Mouse (Mus musculus) left cerebral cortex, adult 11 months (tissue): Measurements from ENCODE around the gene Gnmt.
A peak's percentile ranks its signal among the peaks of the same experiment; 100 is the strongest.

Source experiments
- DNase-seq: peaks from one replicate; pipeline ENCODE4 v3.0.0; 2022; ENCODE audit warnings: low spot score

The Gnmt gene

GRCm38 (mm10) chr17:46702506-46702905 is 26.5 kb downstream of the Gnmt start:
- DNase-seq, result no peak

GRCm38 (mm10) chr17:46702100-46702499 is 26.9 kb downstream of the Gnmt start:
- DNase-seq, result no peak

- DNase-seq, result no peak
Measured at GRCm38 (mm10) chr17:46701489-46701888, 27.5 kb downstream of the Gnmt start.

- DNase-seq, result no peak
Measured at GRCm38 (mm10) chr17:46699912-46700311, 29.1 kb downstream of the Gnmt start.

- DNase-seq, result no peak
Measured at GRCm38 (mm10) chr17:46699245-46699644, 29.7 kb downstream of the Gnmt start.

- no peak for DNase-seq
Measured at GRCm38 (mm10) chr17:46698515-46698914, 30.5 kb downstream of the Gnmt start.

- no peak for DNase-seq
Measured at GRCm38 (mm10) chr17:46694517-46695063, 34.4 kb downstream of the Gnmt start.

- no peak for DNase-seq
Measured at GRCm38 (mm10) chr17:46691390-46691789, 37.6 kb downstream of the Gnmt start.

GRCm38 (mm10) chr17:46690665-46691064 is 38.3 kb downstream of the Gnmt start:
- DNase-seq, result no peak

GRCm38 (mm10) chr17:46685913-46686312 is 43.1 kb downstream of the Gnmt start:
- no peak for DNase-seq

- DNase-seq, result no peak
Measured at GRCm38 (mm10) chr17:46682654-46683389, 46.1 kb downstream of the Gnmt start.

GRCm38 (mm10) chr17:46681466-46682118 is 47.4 kb downstream of the Gnmt start:
- no peak for DNase-seq

- DNase-seq, result peak; percentile 94
Measured at GRCm38 (mm10) chr17:46680760-46681373, 48.1 kb downstream of the Gnmt start, which contains the start of gene Klhdc3. TSS of gene Klhdc3 (minus strand) at chr17:46680914.

- DNase-seq, result no peak
Measured at GRCm38 (mm10) chr17:46679843-46680759, 48.9 kb downstream of the Gnmt start.

- DNase-seq, result no peak
Measured at GRCm38 (mm10) chr17:46678911-46679310, 50.1 kb downstream of the Gnmt start.

- no peak for DNase-seq
Measured at GRCm38 (mm10) chr17:46678416-46678815, 50.6 kb downstream of the Gnmt start, which contains the start of gene Mea1. TSS of gene Mea1 (plus strand) at chr17:46678793.
